Mouse (Mus musculus) intestine, embryonic 14.5 days (tissue): ENCODE data around the gene Dennd2d. TPM values are rescaled to one million over a fixed set of nuclear protein-coding genes. Genes with fewer than 3 reads are reported as not detected.

Experiments used
- ATAC-seq: fragments of 200-750 bp; cut with Nextera tagmentation; replicated peaks from 2 replicates; pipeline ENCODE4 v1.8.0; 2017; ENCODE audit warnings: low read depth, moderate number of reproducible peaks, moderate TSS enrichment, moderate library complexity; ENCODE audit not compliant: low FRiP score, low TSS enrichment
- DNase-seq: peaks from one replicate; pipeline ENCODE4 v3.0.0-alpha.2; 2018; ENCODE audit warnings: low spot score
- H3K27ac ChIP-seq: fragments of 300-500 bp; sonication (generic); 2 replicates; pipeline ENCODE4 v1.5.1; 2014; ENCODE audit warnings: low read depth, mild to moderate bottlenecking, control low read depth
- H3K27me3 ChIP-seq: fragments of 300-500 bp; sonication (generic); replicated peaks from 2 replicates; pipeline ENCODE4 v1.6.1; 2014; ENCODE audit warnings: low read length, control low read depth; ENCODE audit not compliant: control insufficient read depth, insufficient read depth
- H3K36me3 ChIP-seq: fragments of 300-500 bp; sonication (generic); 2 replicates; pipeline ENCODE4 v1.6.1; 2014; ENCODE audit warnings: low read length, control low read depth; ENCODE audit not compliant: control insufficient read depth, insufficient read depth
- H3K4me1 ChIP-seq: fragments of 300-500 bp; sonication (generic); replicated peaks from 2 replicates; pipeline ENCODE4 v1.6.1; 2014; ENCODE audit warnings: low read length, control low read depth, mixed read lengths; ENCODE audit not compliant: control insufficient read depth, insufficient read depth
- H3K4me2 ChIP-seq: fragments of 300-500 bp; sonication (generic); 2 replicates; pipeline ENCODE4 v1.6.1; 2014; ENCODE audit warnings: low read length
- H3K4me3 ChIP-seq: fragments of 300-500 bp; sonication (generic); 2 replicates; pipeline ENCODE4 v1.5.1; 2014; ENCODE audit warnings: low read depth, low read length, control low read depth, mixed read lengths
- H3K9ac ChIP-seq: fragments of 300-500 bp; sonication (generic); 2 replicates; pipeline ENCODE4 v1.6.1; 2014; ENCODE audit warnings: mild to moderate bottlenecking, low read length
- H3K9me3 ChIP-seq: fragments of 300-500 bp; sonication (generic); 2 replicates; pipeline ENCODE4 v1.6.1; 2016; ENCODE audit warnings: low read length, control low read depth; ENCODE audit not compliant: control insufficient read depth
- WGBS: fragments of 180-500 bp; shearing (Covaris S2); extraction: QIAGEN DNeasy Blood & Tissue Kit; methylation state at CpG from one replicate; pipeline ENCODE4 v1.1.7; 2014; 5-methylcytosine and 5-hydroxymethylcytosine counted together
- polyA plus RNA-seq: library from polyadenylated mRNA; unstranded; fragments of >200 nt; fragmentation: Nextera tagmentation; extraction: Ambion mirVana; gene quantifications from 2 replicates; pipeline ENCODE4 v1.2.1, GENCODE M21; 2014

Gene Dennd2d
- polyA plus RNA-seq, 1 experiment from 2014 or later: 13.5 TPM

DNA sequence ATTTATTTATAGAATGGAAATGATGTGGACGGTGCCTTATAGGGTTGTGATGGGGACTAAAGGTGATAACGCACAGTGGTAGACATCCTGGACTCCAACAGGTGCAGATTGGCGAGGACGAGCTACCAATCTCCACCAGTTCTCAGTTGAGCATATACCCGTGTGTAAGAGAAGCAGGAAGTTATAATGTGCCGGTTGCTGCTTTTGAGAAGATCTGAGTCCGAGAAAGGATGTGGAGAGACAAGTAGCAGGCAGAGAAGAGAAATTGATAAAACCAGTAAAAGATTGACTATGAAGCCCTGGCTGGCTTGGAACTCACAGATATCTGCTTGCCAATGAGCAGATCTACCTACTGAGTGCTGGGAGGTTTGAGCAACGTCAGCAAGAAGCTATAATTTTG lies 11.0 kb downstream of the Dennd2d start:
- Histone ChIP-seq H3K4me3 (no peak overlapping the region), H3K27ac (no peak overlapping the region), H3K4me1 (no peaks in the 10 kb centered on the region), H3K36me3 (no peaks in the 10 kb centered on the region), H3K27me3 (no peaks in the 10 kb centered on the region), H3K9me3 (no peaks in the 10 kb centered on the region), H3K4me2 (no peak overlapping the region), H3K9ac (no peak overlapping the region)
- no peak for DNase-seq
- 84% methylated on average over 8 of the region's 8 CpGs for WGBS
- ATAC-seq: no peak

DNA sequence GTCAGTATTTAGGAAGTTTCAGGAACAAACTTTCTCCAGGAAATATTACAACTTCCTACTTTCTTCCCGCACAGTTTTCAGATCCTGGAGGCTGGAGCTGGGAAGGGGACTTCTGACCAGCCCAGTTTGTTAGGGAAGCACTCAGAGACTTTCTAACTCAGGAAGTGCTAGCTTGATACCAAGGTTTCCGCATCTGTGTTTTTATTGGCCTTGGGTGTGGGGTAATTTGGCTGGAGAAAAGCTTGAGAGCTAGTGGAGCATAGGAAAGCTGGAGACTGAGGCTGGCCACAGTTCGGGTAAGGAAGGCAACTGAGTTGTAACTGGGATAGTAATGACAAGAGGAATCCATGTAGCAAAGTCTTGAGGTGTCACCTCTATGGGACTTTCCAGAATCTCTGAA lies 11.7 kb downstream of the Dennd2d start:
- H3K9me3 ChIP-seq: no peaks in the 10 kb centered on the region
- no peak overlapping the region for H3K27ac ChIP-seq
- no peaks in the 10 kb centered on the region for H3K27me3 ChIP-seq
- H3K4me3 ChIP-seq: no peak overlapping the region
- H3K9ac ChIP-seq: no peak overlapping the region
- H3K36me3 ChIP-seq: no peaks in the 10 kb centered on the region
- no peaks in the 10 kb centered on the region for H3K4me1 ChIP-seq
- DNase-seq (no peak), ATAC-seq (no peak)
- 75% methylated on average over 3 of the region's 3 CpGs for whole genome bisulfite sequencing
- H3K4me2 ChIP-seq: no peak overlapping the region

DNA sequence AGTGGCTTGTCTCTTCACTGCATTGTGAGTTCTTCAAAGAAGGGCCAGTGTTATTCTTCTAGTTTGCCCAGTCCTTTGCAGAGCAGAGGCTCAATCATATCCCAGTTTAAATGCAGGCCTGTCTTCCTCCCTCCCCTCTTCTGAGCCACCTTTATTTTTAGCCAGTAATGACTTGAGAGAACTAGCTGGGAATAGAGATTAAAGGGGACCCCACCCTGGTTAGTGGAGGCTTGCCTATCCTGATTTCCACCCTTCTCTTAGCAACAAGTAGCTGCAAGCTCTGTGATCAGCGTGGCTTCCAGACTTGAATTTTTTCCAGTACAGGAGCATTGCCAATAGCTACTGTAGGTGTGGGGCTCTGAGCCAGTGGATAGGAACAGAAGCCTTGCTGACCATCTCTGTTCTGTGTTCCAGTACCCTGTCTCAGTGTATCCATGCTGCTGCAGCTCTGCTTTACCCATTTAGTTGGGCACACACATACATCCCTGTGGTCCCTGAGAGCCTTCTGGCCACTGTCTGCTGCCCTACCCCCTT lies 12.3 kb downstream of the Dennd2d start:
- 85% methylated on average over 1 of the region's 1 CpGs for WGBS
- no peak for DNase-seq
- Histone ChIP-seq H3K27ac (no peak overlapping the region), H3K27me3 (no peaks in the 10 kb centered on the region), H3K4me2 (no peak overlapping the region), H3K4me3 (no peak overlapping the region), H3K9ac (no peak overlapping the region), H3K4me1 (no peaks in the 10 kb centered on the region), H3K9me3 (no peaks in the 10 kb centered on the region), H3K36me3 (0 out of 2 replicates have a peak, but pooled peaks cover 1% of the 10 kb centered on the region)
- ATAC-seq: no peak

DNA sequence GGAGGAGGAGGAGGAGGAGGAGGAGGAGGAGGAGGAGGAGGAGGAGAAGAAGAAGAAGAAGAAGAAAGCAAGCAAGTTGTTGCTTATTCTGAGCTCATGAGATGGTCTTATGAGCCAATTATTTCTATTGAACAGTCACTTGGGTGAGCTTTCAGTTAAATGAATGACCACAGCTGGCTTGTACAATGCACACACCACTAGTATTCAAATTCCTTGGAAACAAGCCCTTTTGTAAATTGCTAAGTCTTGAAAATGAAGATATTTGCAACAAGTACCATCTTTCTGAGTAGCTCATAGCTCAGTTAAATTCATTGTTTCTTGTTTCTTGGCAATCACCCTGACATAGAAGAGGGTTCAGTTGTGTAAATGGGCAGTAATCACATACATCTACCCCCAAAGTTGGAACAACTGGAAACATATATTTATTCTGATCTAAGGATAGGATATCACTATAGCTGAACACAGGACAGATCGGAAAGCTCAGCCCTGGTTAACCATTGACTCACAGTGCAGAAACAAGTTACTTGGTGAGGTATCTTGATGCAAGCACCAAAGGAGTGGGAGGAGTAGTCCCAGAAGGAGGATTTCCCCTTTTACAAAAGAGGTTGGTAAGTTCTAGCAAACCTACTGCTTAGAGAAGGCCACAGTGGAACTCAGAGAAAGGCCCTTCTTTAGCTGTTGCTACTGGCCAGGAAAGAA lies 13.3 kb downstream of the Dennd2d start:
- Histone ChIP-seq H3K4me2 (no peak overlapping the region), H3K4me3 (no peak overlapping the region), H3K9ac (no peak overlapping the region), H3K36me3 (0 out of 2 replicates have a peak, but pooled peaks cover 10% of the 10 kb centered on the region), H3K4me1 (no peaks in the 10 kb centered on the region), H3K27ac (peak overlapping the region; percentile 36), H3K27me3 (no peaks in the 10 kb centered on the region), H3K9me3 (no peaks in the 10 kb centered on the region)
- ATAC-seq (peak; percentile 72), DNase-seq (no peak)
- 81% methylated on average over 1 of the region's 1 CpGs for WGBS

DNA sequence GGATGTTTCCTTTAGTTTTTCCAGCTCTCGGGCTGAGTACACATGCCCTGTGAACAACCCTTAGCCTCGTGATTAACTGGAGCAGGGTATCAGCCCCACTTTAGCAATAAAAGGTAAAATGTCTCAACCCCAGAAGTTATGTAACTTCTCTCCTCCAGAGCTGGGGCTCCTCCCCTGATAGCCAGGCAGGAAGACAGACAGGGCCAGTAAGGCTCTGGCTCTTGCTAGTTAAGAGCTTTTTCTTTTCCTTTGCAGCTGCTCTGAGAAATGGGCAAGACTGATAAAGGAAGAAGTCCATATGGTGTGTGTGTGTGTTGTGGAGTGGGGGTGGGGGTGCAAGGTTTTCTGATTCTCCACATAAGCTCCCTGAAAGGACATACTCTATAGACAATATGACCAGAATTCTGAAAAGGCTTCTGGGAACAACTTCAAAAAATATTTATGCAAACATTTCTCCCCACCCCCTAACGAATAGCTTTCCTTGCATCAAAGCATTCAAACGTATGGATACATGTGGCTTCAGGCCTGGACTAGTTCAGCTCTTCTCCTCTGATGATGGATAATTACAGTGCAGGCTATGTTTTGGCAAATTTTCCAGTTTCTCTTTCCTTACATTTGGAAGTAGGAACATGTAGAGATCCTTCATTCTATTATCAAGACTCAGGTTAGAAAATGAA lies 14.0 kb downstream of the Dennd2d start:
- Histone ChIP-seq H3K27me3 (no peaks in the 10 kb centered on the region), H3K27ac (peak overlapping the region; percentile 36), H3K36me3 (0 out of 2 replicates have a peak, but pooled peaks cover 17% of the 10 kb centered on the region), H3K9ac (no peak overlapping the region), H3K4me1 (no peaks in the 10 kb centered on the region), H3K9me3 (no peaks in the 10 kb centered on the region), H3K4me2 (no peak overlapping the region), H3K4me3 (no peak overlapping the region)
- DNase-seq: no peak
- peak; percentile 82 for ATAC-seq
- 34% methylated on average over 4 of the region's 4 CpGs for WGBS

DNA sequence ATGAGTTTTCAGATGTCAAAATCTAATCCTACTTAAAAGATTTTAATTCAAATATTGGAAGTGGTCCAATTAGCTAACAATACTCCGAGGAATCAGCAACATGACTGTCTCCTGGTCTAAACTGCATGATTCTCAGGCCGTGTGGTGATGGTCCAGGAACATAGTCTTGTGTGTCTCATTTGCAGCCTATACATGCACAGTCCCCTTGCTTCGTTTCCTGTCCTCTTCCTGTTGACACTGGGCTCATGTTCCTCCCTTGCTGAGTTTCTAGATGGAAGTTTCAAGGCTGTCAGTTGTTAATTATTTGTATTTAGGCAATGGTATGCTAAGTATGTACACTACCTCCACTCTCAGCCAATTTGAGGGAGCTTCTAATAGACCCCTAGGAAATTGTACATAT lies 14.8 kb downstream of the Dennd2d start:
- Histone ChIP-seq H3K4me1 (no peaks in the 10 kb centered on the region), H3K27me3 (no peaks in the 10 kb centered on the region), H3K4me2 (no peak overlapping the region), H3K9me3 (no peaks in the 10 kb centered on the region), H3K9ac (no peak overlapping the region), H3K4me3 (no peak overlapping the region), H3K27ac (no peak overlapping the region), H3K36me3 (peaks cover 23% of the 10 kb centered on the region)
- ATAC-seq (no peak), DNase-seq (no peak)
- 72% methylated on average over 3 of the region's 3 CpGs for WGBS

DNA sequence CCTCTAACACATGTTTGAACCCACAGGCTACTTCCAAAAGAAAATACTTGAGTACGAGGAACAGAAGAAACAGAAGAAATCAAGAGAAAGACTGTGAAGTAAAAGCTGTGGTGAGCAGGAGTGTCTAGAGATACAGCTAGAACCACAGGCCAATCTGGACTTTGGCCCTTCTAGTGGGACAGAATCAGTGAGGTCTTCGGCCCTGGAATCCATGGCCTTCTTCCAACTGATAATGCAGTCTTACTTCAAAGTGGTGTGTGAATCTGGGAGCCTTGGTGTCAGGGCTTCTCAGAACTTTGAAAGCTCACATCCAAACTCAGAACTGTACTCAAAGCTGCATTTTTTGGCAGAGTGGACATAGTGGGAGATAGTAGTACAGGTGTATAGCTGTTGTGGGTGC lies 18.3 kb downstream of the Dennd2d start:
- H3K9me3 ChIP-seq: no peaks in the 10 kb centered on the region
- H3K4me3 ChIP-seq: no peak overlapping the region
- DNase-seq (no peak), ATAC-seq (no peak)
- H3K4me2 ChIP-seq: no peak overlapping the region
- 91% methylated on average over 2 of the region's 2 CpGs for WGBS
- peaks cover 56% of the 10 kb centered on the region for H3K36me3 ChIP-seq
- no peaks in the 10 kb centered on the region for H3K4me1 ChIP-seq
- H3K9ac ChIP-seq: no peak overlapping the region
- no peak overlapping the region for H3K27ac ChIP-seq
- no peaks in the 10 kb centered on the region for H3K27me3 ChIP-seq

DNA sequence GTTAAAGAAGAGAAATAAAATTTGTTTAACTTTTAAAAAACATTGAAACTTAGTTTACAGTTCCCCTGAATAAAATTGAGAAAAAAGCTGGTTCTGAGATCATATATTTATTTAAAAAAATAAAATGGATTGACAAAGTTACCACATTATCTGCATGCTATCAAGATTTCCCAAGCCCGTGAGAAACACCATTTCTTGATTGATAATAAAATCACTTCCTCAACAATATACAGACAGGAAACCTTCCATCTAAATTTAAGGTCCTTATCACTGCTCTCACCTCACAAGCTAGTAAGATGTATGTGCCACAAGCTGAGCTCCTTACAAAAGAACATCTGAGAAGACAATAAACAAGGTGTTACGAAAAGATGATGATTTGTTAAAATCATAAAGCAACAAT lies 20.7 kb downstream of the Dennd2d start:
- no peak overlapping the region for H3K4me2 ChIP-seq
- DNase-seq (no peak), ATAC-seq (no peak)
- no peak overlapping the region for H3K4me3 ChIP-seq
- H3K36me3 ChIP-seq: peaks cover 57% of the 10 kb centered on the region
- 86% methylated on average over 2 of the region's 2 CpGs for WGBS
- H3K9me3 ChIP-seq: no peaks in the 10 kb centered on the region
- no peak overlapping the region for H3K9ac ChIP-seq
- no peak overlapping the region for H3K27ac ChIP-seq
- H3K4me1 ChIP-seq: no peaks in the 10 kb centered on the region
- H3K27me3 ChIP-seq: no peaks in the 10 kb centered on the region
